Mouse (Mus musculus): ENCODE data around the gene Asb7.

The Asb7 gene

DNA sequence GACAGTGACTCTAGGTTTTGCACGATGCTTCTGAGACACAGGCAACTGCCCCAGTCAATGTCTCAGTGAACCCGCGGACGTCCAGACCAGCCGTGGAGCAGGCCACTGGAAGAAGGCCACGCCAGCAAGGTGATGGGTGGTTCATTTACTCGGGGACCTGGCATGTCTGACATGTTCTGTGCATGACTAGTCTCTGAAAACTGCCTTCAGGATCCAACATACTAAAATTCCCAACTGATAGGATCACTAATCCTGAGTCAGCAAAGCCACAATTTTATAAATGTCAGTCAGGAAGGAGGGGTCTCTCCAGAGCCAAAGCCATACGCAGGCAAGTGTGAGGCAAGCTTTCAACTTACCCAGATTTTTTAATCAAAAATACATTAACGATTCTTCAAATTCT lies 35.8 kb downstream of the Asb7 start:
- no peak for DNase-seq (ENCODE audit: low spot score in 2 of 2)

DNA sequence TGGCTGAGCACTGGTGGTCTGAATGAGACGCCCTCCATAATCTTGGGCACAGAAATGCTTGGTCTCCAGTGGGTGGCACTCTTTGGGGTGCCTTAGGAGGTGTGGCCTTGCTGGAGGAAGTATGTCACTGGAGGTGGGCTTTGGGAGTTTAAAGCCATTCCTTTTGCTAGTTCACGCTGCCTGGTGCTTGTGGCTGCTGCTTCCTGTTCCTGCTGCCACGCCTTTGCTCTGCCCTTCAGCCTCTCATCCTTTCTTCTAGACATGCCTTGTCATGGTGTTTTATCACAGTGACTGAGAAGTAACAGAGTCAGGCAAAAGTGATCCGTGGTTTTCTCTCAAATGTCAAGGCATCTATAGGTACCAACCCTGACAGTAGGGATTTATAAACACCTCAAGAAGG lies 37.2 kb downstream of the Asb7 start:
- no peak for DNase-seq (ENCODE audit: low spot score in 2 of 2)

DNA sequence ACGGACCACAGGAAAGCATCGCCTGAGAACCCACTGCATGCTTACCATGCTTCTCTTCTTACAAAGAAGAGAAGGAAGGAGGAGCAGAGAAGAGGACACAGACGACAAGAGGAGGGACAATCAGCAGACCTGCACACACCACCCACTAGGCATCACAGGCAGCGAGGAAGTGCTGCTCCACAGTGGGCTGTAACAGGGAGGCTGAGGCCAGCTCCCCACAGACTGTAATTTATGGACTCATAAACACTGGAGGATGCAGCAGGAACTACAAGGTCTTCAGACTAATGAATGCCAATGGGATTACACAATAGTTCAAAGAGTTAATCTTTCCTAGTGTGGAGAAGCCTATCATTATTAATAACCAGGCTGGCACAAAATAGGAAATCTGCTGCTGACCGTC lies 38.5 kb downstream of the Asb7 start:
- DNase-seq (ENCODE audit: low spot score in 2 of 2) = no peak

DNA sequence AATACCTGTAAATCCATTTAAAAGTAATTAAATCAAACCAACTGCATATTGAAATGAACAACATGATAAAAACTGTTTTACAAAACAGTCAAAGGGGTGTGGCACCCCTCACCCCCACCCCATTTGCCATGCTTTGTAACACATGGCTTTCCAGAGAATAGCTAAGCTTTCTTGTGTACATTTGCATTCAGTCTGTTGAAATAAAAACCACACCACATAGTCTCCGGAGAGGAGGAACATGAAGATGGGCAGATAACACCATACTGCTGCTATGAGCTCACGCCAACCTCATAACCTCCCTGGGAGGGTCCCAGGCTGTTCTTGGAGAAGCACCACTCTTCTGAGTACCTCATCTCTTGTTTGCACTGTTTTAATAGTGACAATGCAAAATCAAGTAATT lies 40.2 kb downstream of the Asb7 start:
- DNase-seq (ENCODE audit: low spot score in 2 of 2) = no peak

DNA sequence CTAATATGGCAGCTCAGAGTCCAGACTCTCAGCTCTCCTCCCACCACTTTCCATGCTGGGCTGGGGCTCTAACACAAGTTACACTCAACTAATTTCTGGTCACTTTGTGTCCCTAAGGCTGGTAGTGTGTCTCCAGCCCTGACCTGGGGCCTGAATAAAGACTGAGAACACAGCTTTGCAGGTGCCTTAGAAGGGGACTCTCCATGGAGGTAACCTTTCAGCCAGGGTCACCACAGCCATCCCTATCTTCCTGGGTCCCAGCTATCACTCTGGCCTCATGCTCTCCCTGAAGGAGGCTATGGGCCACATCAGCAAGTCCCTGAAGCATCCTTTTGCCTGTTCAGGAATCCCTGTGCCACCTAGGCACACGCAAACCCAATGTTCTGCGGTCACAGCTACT lies 43.7 kb downstream of the Asb7 start:
- no peak for DNase-seq (ENCODE audit: low spot score in 2 of 2)

DNA sequence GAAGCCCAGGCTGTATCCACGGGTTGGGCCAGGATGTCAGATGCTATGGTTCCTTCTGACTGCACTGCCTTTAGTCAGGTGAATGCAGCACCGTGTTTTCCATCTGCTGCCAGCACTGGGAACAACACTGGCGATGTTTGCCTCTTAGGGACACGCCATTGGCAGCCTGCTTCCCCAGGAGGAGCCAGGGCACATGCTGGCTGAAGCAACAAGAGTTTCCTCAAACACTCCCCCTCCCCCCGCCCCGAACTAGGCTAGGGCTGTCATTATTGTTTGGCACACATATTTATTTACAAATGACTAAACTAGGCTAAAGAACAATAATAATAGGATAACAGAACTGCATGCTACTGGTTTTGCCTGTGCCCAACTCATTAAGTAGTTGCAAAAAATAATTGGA lies 56.0 kb downstream of the Asb7 start:
- no peak for DNase-seq (ENCODE audit: low spot score in 2 of 2)

DNA sequence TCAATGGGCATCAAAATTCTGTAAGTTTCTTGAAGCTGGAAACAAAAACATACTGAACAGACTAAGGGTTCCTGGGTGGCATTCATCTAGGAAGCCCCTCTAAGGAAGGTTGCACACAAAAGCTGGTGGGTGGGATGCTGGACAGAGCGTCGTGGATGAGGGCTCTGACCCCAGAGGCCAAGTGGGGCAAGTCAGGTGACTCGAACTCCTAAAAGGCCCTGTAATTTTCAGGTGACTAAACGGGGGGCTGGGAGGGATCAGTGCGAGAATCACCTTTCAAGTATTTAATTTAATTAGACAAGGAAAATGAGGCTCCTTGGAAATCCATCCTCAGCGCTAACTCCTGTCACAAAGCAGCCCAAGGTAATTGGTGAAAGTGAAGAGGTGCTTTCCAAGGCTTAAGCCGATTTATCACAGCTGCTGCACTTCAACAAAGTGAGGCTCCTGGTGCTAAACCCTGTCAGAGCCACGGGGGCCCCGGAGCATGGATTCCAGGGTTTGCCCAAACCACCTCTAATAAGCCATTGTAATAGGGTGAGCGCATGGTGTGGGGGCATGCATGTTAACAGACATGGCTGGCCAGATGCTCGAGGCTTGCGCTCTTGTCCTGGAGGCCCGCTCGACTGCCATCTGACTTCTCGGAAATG lies 59.1 kb downstream of the Asb7 start:
- DNase-seq (ENCODE audit: low spot score in 2 of 2) = no peak

DNA sequence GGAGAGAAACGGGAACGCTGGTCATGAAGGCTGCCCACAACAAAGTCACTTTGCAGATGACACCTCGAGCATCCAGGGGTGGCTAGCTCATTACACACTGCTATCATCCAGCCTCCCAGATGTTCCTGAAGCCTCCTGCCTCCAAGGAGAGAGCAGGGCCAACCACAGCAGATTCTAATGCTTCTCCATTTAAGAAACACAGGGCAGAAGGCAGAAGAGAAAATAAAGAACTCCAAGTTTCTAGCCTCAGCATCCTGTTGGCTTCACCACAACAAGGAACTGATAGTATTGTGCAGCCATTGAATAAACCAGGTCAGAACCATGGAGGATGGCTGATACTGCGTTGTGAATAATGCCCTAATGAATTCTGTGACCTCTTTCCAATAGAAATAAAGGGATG lies 60.0 kb downstream of the Asb7 start:
- no peak for DNase-seq (ENCODE audit: low spot score in 2 of 2)

DNA sequence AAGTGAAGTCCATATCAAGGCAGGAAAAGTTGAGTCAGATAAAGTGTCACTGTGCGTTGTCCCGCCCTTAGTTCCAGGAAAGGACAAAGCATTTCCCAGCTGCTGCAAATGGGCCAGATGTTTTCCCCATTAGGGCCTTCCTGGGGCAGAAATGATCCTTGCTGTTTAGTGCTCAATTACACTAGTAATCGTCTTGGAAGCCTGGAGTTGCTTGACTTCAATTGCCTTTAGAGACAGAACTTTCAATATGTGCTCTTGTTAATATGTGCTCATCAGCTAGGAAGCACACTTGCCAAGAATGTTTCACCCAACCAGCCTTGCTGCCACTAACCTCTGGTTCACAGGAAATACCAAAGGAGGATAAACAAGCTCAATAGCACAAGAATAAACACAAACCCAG lies 66.0 kb downstream of the Asb7 start:
- DNase-seq (ENCODE audit: low spot score in 2 of 2) = peak; percentile 61 to 72

DNA sequence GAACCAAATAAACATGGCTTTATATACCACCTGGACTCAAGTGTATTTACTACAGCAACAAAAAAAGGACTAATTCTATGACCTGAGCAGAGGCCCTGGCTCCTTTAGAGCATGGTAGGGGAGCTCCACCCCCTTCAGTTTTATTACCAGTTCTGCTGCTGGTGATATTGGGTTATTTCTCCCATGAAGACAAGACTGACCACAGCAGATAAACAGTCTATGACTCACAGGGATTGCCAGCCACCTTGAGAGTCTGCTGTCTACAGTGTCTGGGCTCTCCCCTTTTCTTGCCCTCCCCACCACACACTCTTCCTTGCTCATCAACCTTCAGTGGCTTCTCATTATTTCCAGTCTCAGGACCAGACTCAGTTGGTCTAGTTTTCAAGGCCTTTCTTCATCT lies 87.5 kb downstream of the Asb7 start:
- no peak for DNase-seq (ENCODE audit: low spot score in 2 of 2)

DNA sequence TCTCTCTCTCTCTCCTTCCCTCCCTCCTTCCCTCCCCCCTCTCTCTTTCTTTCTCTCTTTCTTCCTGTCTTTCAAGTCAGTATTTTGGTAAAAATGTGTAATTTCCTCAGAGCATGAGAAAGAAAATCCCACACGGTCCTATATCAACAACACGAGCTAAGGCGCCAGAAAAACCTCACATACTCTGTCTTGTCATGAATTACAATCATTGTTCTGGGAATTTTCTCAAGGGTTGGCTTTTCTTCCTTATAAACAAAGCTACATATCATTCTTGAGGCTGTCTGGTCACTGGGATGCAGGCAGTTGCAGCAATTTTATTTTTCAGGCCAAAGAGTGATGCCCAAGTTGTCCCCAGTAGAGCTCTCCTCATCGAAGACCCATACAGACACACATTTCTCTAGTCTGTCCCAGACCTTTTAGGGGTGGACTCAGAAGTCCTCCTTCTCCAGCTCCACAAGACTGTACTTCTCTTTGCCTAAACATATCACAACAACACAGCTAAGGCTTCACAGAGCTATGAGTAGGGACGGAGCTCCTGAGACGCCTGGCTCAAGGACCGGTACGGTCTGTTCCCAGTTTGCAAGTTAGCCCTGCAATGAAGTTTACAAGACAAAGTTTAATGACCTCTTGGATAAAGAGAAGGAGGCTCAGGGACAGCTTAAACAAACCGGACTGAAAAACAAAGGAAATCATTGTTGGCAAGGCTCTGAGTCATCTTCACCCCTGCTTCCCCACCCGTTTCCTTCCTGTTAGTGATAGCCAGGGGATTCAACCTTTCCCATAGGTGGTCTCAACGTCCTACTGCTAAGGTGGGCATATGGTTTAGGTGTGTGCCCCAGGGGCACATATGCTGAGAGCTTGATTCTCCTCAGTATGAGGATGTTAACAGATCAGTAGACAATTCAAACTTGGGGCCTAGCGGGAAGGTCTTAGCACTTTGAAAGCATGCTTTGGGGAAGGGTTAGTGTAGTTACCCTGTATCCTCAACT lies 88.5 kb downstream of the Asb7 start:
- peak in 1 of 2 experiments; percentile 18 for DNase-seq (ENCODE audit: low spot score in 2 of 2)

DNA sequence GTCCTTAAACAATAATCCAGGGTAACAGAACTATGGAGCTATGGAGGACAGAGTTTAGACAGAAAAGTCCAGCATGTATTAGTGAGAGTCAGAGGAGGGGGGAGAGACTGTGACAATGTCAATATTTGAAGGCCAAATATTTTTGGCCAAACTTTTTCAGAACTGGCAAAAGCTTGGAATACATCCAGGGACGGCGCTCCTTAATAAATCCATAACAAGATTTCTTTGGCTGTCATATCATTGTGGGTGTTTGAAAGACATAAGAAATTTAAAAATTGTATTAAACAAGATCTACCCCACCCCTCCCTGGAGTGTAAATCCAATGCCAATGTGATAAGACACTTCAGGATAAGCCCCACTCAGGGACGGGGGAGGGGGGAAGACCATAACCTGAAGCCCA lies 89.3 kb downstream of the Asb7 start:
- DNase-seq (ENCODE audit: low spot score in 2 of 2) = no peak

DNA sequence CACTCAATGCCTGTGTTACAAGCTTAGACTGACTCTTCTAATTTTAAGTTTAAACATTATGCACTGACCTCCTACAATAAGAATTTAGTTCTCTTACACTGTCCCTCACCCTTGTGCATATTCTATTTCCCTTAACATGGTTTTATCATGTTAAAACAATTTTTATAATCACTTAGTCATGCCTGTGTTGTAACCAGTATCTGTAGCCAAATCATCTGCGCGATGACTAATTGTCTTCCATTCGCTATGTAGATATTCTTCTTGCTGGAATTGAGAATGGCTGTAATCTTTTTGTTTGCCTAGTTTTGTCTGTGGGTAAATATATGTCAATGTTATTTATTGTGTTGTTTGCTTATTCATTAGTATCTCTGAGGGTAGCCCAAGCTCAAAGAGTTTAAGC lies 91.5 kb downstream of the Asb7 start:
- DNase-seq (ENCODE audit: low spot score in 2 of 2) = no peak
